In genomic region chr14:26785695-26786094, GRCm38 (mm10) we compare ENCODE assay signal across 11 mouse cellular contexts.
A peak's percentile ranks its signal among the peaks of the same experiment; 100 is the strongest.
DNase-seq lines count a peak whose midpoint lies in the region; ATAC-seq and TF ChIP-seq lines count a peak whose summit lies in the region.
"Had no signal": no experiment of that assay in that cellular context is flagged by ENCODE, and none has a peak within 500 bp of the region (broad histone marks: within the 10 kb centered on the region; RNA-seq: fewer than 3 reads in every experiment).

No protein-coding gene starts in this region.

- H3K36me3 ChIP-seq in kidney, embryonic 16.5 days (ENCODE audit: insufficient read depth, low read length): no peaks in the 10 kb centered on the region
- H3K36me3 ChIP-seq in E14TG2a.4 (ENCODE audit: insufficient read depth, low read length): no peaks in the 10 kb centered on the region
- no peaks in the 10 kb centered on the region for H3K36me3 ChIP-seq in neural tube, embryonic 15.5 days
- H3K36me3 ChIP-seq: forebrain, embryonic 15.5 days had no signal

- no peak for ATAC-seq in kidney, embryonic 16.5 days (ENCODE audit: low FRiP score, low TSS enrichment)
- no peak for ATAC-seq in neural tube, embryonic 15.5 days (ENCODE audit: low FRiP score)
- ATAC-seq: forebrain, embryonic 15.5 days had no signal

- H3K27me3 ChIP-seq in kidney, embryonic 16.5 days (ENCODE audit: insufficient read depth, low read length): no peaks in the 10 kb centered on the region
- H3K27me3 ChIP-seq in E14TG2a.4 (ENCODE audit: insufficient read depth, low read length): no peaks in the 10 kb centered on the region
- no peaks in the 10 kb centered on the region for H3K27me3 ChIP-seq in neural tube, embryonic 15.5 days (replicated peaks)
- H3K27me3 ChIP-seq: forebrain, embryonic 15.5 days had no signal

- no peak overlapping the region for H3K4me2 ChIP-seq in kidney, embryonic 16.5 days (replicated peaks; ENCODE audit: low read depth, low read length)
- H3K4me2 ChIP-seq in neural tube, embryonic 15.5 days: no peak overlapping the region
- H3K4me2 ChIP-seq: forebrain, embryonic 15.5 days had no signal

- 50% methylated on average over 4 of the region's 4 CpGs for WGBS in kidney, embryonic 16.5 days
- WGBS in neural tube, embryonic 15.5 days: 47% methylated on average over 4 of the region's 4 CpGs

- DNase-seq in cerebellum, adult 9-10 months: peak; percentile 0
- DNase-seq in cerebellum, adult 18-20 months: no peak
- DNase-seq in kidney, adult 9 months: peak; percentile 22
- DNase-seq in embryo, embryonic 9.5 days (ENCODE audit: extremely low spot score): peak; percentile 6
- no peak for DNase-seq in urinary bladder, adult 2 months (ENCODE audit: low spot score)
- DNase-seq: B cell, adult 2 months; thymus, adult 18-20 months had no signal

- H3K4me1 ChIP-seq in kidney, embryonic 16.5 days (ENCODE audit: insufficient read depth, low read length): no peaks in the 10 kb centered on the region
- H3K4me1 ChIP-seq in E14TG2a.4 (replicated peaks; ENCODE audit: low read depth, low read length): no peaks in the 10 kb centered on the region
- no peaks in the 10 kb centered on the region for H3K4me1 ChIP-seq in neural tube, embryonic 15.5 days
- H3K4me1 ChIP-seq: forebrain, embryonic 15.5 days had no signal

- no peak overlapping the region for H3K9ac ChIP-seq in kidney, embryonic 16.5 days (replicated peaks; ENCODE audit: low read length)
- H3K9ac ChIP-seq in neural tube, embryonic 15.5 days (replicated peaks): no peak overlapping the region
- H3K9ac ChIP-seq: forebrain, embryonic 15.5 days had no signal

- no peak overlapping the region for H3K27ac ChIP-seq in kidney, embryonic 16.5 days (ENCODE audit: low read length)
- no peak overlapping the region for H3K27ac ChIP-seq in neural tube, embryonic 15.5 days (replicated peaks)
- H3K27ac ChIP-seq: forebrain, embryonic 15.5 days had no signal

- 0 out of 2 replicates have a peak, but pooled peaks have one; percentile 4 for TF ChIP-seq CTCF in E14TG2a.4 (conservative IDR thresholded peaks at IDR 0.05; ENCODE audit: low read length)

- no peaks in the 10 kb centered on the region for H3K9me3 ChIP-seq in kidney, embryonic 16.5 days (ENCODE audit: low read length)
- no peaks in the 10 kb centered on the region for H3K9me3 ChIP-seq in E14TG2a.4 (ENCODE audit: low read length)
- H3K9me3 ChIP-seq in neural tube, embryonic 15.5 days (replicated peaks): no peaks in the 10 kb centered on the region
- H3K9me3 ChIP-seq: forebrain, embryonic 15.5 days had no signal

- H3K4me3 ChIP-seq in kidney, embryonic 16.5 days (ENCODE audit: low read length): no peak overlapping the region
- no peak overlapping the region for H3K4me3 ChIP-seq in E14TG2a.4 (replicated peaks; ENCODE audit: low read length)
- no peak overlapping the region for H3K4me3 ChIP-seq in neural tube, embryonic 15.5 days (replicated peaks)
- H3K4me3 ChIP-seq: forebrain, embryonic 15.5 days had no signal

Comparison
In these comparisons a context has a peak if more than half of its experiments do, and no peak if none do; other contexts are left out.
1. DNase-seq: peak in cerebellum, adult 9-10 months (single experiment), kidney, adult 9 months (single experiment) and embryo, embryonic 9.5 days (single experiment); none in cerebellum, adult 18-20 months (0 of 2) and urinary bladder, adult 2 months (single experiment).